Mouse (Mus musculus) stomach, embryonic 16.5 days (tissue): ENCODE data around the gene Dock2. TPM values are rescaled to one million over a fixed set of nuclear protein-coding genes. Genes with fewer than 3 reads are reported as not detected.

Experiments
- ATAC-seq: fragments of 200-750 bp; cut with Nextera tagmentation; 2 replicates; pipeline ENCODE4 v1.8.0; 2017; ENCODE audit warnings: moderate number of reproducible peaks, moderate TSS enrichment; ENCODE audit not compliant: insufficient read depth, low FRiP score
- H3K27ac ChIP-seq: fragments of 300-500 bp; sonication (generic); 2 replicates; pipeline ENCODE4 v1.5.1; 2014; ENCODE audit warnings: low read length
- H3K27me3 ChIP-seq: fragments of 300-500 bp; sonication (generic); 2 replicates; pipeline ENCODE4 v1.6.1; 2014; ENCODE audit warnings: low read length, control low read depth, mixed read lengths; ENCODE audit not compliant: control insufficient read depth, insufficient read depth
- H3K36me3 ChIP-seq: fragments of 300-500 bp; sonication (generic); 2 replicates; pipeline ENCODE4 v1.6.1; 2014; ENCODE audit warnings: low read length; ENCODE audit not compliant: control insufficient read depth, insufficient read depth
- H3K4me1 ChIP-seq: fragments of 300-500 bp; sonication (generic); 2 replicates; pipeline ENCODE4 v1.6.1; 2014; ENCODE audit warnings: low read length, control low read depth, mixed read lengths; ENCODE audit not compliant: control insufficient read depth, insufficient read depth
- H3K4me2 ChIP-seq: fragments of 300-500 bp; sonication (generic); 2 replicates; pipeline ENCODE4 v1.6.1; 2014; ENCODE audit warnings: low read depth, low read length, mixed read lengths
- H3K4me3 ChIP-seq: fragments of 300-500 bp; sonication (generic); replicated peaks from 2 replicates; pipeline ENCODE4 v1.5.1; 2014; ENCODE audit warnings: mild to moderate bottlenecking, low read length
- H3K9ac ChIP-seq: fragments of 300-500 bp; sonication (generic); 2 replicates; pipeline ENCODE4 v1.6.1; 2014; ENCODE audit warnings: low read length
- H3K9me3 ChIP-seq: fragments of 300-500 bp; sonication (generic); replicated peaks from 2 replicates; pipeline ENCODE4 v1.6.1; 2016; ENCODE audit warnings: low read length, control low read depth; ENCODE audit not compliant: control insufficient read depth
- WGBS: fragments of 180-500 bp; shearing (Covaris S2); extraction: QIAGEN DNeasy Blood & Tissue Kit; methylation state at CpG from one replicate; pipeline ENCODE4 v1.1.7; 2014; 5-methylcytosine and 5-hydroxymethylcytosine counted together
- polyA plus RNA-seq: library from polyadenylated mRNA; unstranded; fragments of >200 nt; fragmentation: Nextera tagmentation; extraction: Ambion mirVana; gene quantifications from 2 replicates; pipeline ENCODE4 v1.2.1, GENCODE M21; 2015

Gene Dock2
- polyA plus RNA-seq, 1 experiment from 2014 or later, result 2.9 TPM

GRCm38 (mm10) chr11:34774636-34775035 is 9.1 kb downstream of the Dock2 start:
- ATAC-seq, result no peak
- Histone ChIP-seq H3K4me1 (peaks cover 5% of the 10 kb centered on the region; the same call in 1 of the 2 replicates), H3K9ac (no peak overlapping the region), H3K4me3 (no peak overlapping the region), H3K36me3 (no peaks in the 10 kb centered on the region), H3K4me2 (no peak overlapping the region), H3K9me3 (no peaks in the 10 kb centered on the region), H3K27me3 (no peaks in the 10 kb centered on the region), H3K27ac (no peak overlapping the region)
- 66% methylated on average over 2 of the region's 2 CpGs for WGBS

GRCm38 (mm10) chr11:34773304-34773895 is 10.3 kb downstream of the Dock2 start:
- H3K27me3 ChIP-seq, result no peaks in the 10 kb centered on the region
- ATAC-seq, result no peak
- H3K9me3 ChIP-seq, result no peaks in the 10 kb centered on the region
- no peak overlapping the region for H3K4me3 ChIP-seq
- H3K9ac ChIP-seq, result no peak overlapping the region
- peaks cover 5% of the 10 kb centered on the region; the same call in 1 of the 2 replicates for H3K4me1 ChIP-seq
- no peak overlapping the region for H3K27ac ChIP-seq
- no peaks in the 10 kb centered on the region for H3K36me3 ChIP-seq
- WGBS, result 85% methylated on average over 9 of the region's 9 CpGs
- H3K4me2 ChIP-seq, result no peak overlapping the region

GRCm38 (mm10) chr11:34771221-34771986 is 12.3 kb downstream of the Dock2 start:
- ATAC-seq, result peak; percentile 58
- Histone ChIP-seq H3K27ac (no peak overlapping the region), H3K4me2 (no peak overlapping the region), H3K27me3 (no peaks in the 10 kb centered on the region), H3K9me3 (no peaks in the 10 kb centered on the region), H3K4me1 (peaks cover 5% of the 10 kb centered on the region; the same call in 1 of the 2 replicates), H3K9ac (no peak overlapping the region), H3K36me3 (no peaks in the 10 kb centered on the region), H3K4me3 (no peak overlapping the region)
- WGBS, result 47% methylated on average over 12 of the region's 12 CpGs

- no peaks in the 10 kb centered on the region for H3K9me3 ChIP-seq
- no peaks in the 10 kb centered on the region for H3K36me3 ChIP-seq
- H3K4me3 ChIP-seq, result no peak overlapping the region
- H3K4me1 ChIP-seq, result peaks cover 5% of the 10 kb centered on the region; the same call in 1 of the 2 replicates
- no peak for ATAC-seq
- H3K27me3 ChIP-seq, result no peaks in the 10 kb centered on the region
- H3K4me2 ChIP-seq, result no peak overlapping the region
- 57% methylated on average over 4 of the region's 4 CpGs for WGBS
- H3K27ac ChIP-seq, result no peak overlapping the region
- no peak overlapping the region for H3K9ac ChIP-seq
Observed at GRCm38 (mm10) chr11:34770666-34771065, 13.0 kb downstream of the Dock2 start.

GRCm38 (mm10) chr11:34769946-34770345 is 13.7 kb downstream of the Dock2 start:
- H3K4me3 ChIP-seq, result no peak overlapping the region
- H3K4me2 ChIP-seq, result no peak overlapping the region
- no peaks in the 10 kb centered on the region for H3K36me3 ChIP-seq
- no peaks in the 10 kb centered on the region for H3K9me3 ChIP-seq
- no peak for ATAC-seq
- H3K27me3 ChIP-seq, result no peaks in the 10 kb centered on the region
- H3K27ac ChIP-seq, result no peak overlapping the region
- WGBS, result 92% methylated on average over 8 of the region's 8 CpGs
- no peak overlapping the region for H3K9ac ChIP-seq
- peaks cover 5% of the 10 kb centered on the region; the same call in 1 of the 2 replicates for H3K4me1 ChIP-seq

- no peak overlapping the region for H3K9ac ChIP-seq
- no peak for ATAC-seq
- H3K27me3 ChIP-seq, result no peaks in the 10 kb centered on the region
- 83% methylated on average over 2 of the region's 2 CpGs for WGBS
- no peak overlapping the region for H3K4me3 ChIP-seq
- peaks cover 5% of the 10 kb centered on the region; the same call in 1 of the 2 replicates for H3K4me1 ChIP-seq
- H3K9me3 ChIP-seq, result no peaks in the 10 kb centered on the region
- no peak overlapping the region for H3K27ac ChIP-seq
- H3K4me2 ChIP-seq, result no peak overlapping the region
- no peaks in the 10 kb centered on the region for H3K36me3 ChIP-seq
Observed at GRCm38 (mm10) chr11:34769396-34769795, 14.3 kb downstream of the Dock2 start.

- Histone ChIP-seq H3K27me3 (no peaks in the 10 kb centered on the region), H3K4me3 (no peak overlapping the region), H3K9me3 (no peaks in the 10 kb centered on the region), H3K4me1 (no peaks in the 10 kb centered on the region), H3K36me3 (no peaks in the 10 kb centered on the region), H3K4me2 (no peak overlapping the region), H3K27ac (no peak overlapping the region), H3K9ac (no peak overlapping the region)
- WGBS, result 67% methylated on average over 5 of the region's 5 CpGs
- ATAC-seq, result no peak
Observed at GRCm38 (mm10) chr11:34763739-34764361, 19.8 kb downstream of the Dock2 start.

GRCm38 (mm10) chr11:34762570-34763127 is 21.0 kb downstream of the Dock2 start:
- H3K9ac ChIP-seq, result no peak overlapping the region
- 84% methylated on average over 5 of the region's 5 CpGs for WGBS

GRCm38 (mm10) chr11:34762125-34762524 is 21.6 kb downstream of the Dock2 start:
- Histone ChIP-seq H3K4me2 (no peak overlapping the region), H3K4me1 (no peaks in the 10 kb centered on the region), H3K27me3 (no peaks in the 10 kb centered on the region), H3K27ac (no peak overlapping the region), H3K36me3 (no peaks in the 10 kb centered on the region), H3K9me3 (no peaks in the 10 kb centered on the region), H3K4me3 (no peak overlapping the region), H3K9ac (no peak overlapping the region)
- no peak for ATAC-seq
- WGBS, result 82% methylated on average over 6 of the region's 6 CpGs

More at GRCm38 (mm10) chr11:34762570-34763127, 21.0 kb downstream of the Dock2 start:
- Histone ChIP-seq H3K4me2 (no peak overlapping the region), H3K4me3 (no peak overlapping the region), H3K9me3 (no peaks in the 10 kb centered on the region), H3K36me3 (no peaks in the 10 kb centered on the region), H3K27me3 (no peaks in the 10 kb centered on the region), H3K27ac (no peak overlapping the region), H3K4me1 (no peaks in the 10 kb centered on the region)
- no peak for ATAC-seq
